Mouse (Mus musculus) intestine, embryonic 15.5 days (tissue): Measurements from ENCODE around the gene Ccdc58. TPM values are rescaled to one million over a fixed set of nuclear protein-coding genes. Genes with fewer than 3 reads are reported as not detected.
"Not testable (repeated sequence)": the region's sequence is repeated elsewhere in the genome, so short reads cannot be mapped to it uniquely, and the experiment has no call there.

Experiments used
- ATAC-seq: fragments of 200-750 bp; cut with Nextera tagmentation; 2 replicates; pipeline ENCODE4 v1.8.0; 2017; ENCODE audit warnings: moderate TSS enrichment, moderate library complexity
- H3K27ac ChIP-seq: fragments of 300-500 bp; sonication (generic); 2 replicates; pipeline ENCODE4 v1.5.1; 2015; ENCODE audit warnings: mild to moderate bottlenecking, inconsistent platforms
- H3K27me3 ChIP-seq: fragments of 300-500 bp; sonication (generic); replicated peaks from 2 replicates; pipeline ENCODE4 v1.6.1; 2015; ENCODE audit warnings: inconsistent platforms
- H3K36me3 ChIP-seq: fragments of 300-500 bp; sonication (generic); 2 replicates; pipeline ENCODE4 v1.6.1; 2015; ENCODE audit warnings: inconsistent platforms
- H3K4me1 ChIP-seq: fragments of 300-500 bp; sonication (generic); replicated peaks from 2 replicates; pipeline ENCODE4 v1.6.1; 2015; ENCODE audit warnings: inconsistent platforms
- H3K4me2 ChIP-seq: fragments of 300-500 bp; sonication (generic); replicated peaks from 2 replicates; pipeline ENCODE4 v1.6.1; 2015; ENCODE audit warnings: mild to moderate bottlenecking, inconsistent platforms
- H3K4me3 ChIP-seq: fragments of 300-500 bp; sonication (generic); replicated peaks from 2 replicates; pipeline ENCODE4 v1.5.1; 2015; ENCODE audit warnings: inconsistent platforms
- H3K9ac ChIP-seq: fragments of 300-500 bp; sonication (generic); 2 replicates; pipeline ENCODE4 v1.6.1; 2015; ENCODE audit warnings: inconsistent platforms
- H3K9me3 ChIP-seq: fragments of 300-500 bp; sonication (generic); 2 replicates; pipeline ENCODE4 v1.6.1; 2016; ENCODE audit warnings: inconsistent platforms
- WGBS: fragments of 180-500 bp; shearing (Covaris S2); methylation state at CpG from one replicate; pipeline ENCODE4 v1.1.7; 2015; 5-methylcytosine and 5-hydroxymethylcytosine counted together
- polyA plus RNA-seq: library from polyadenylated mRNA; unstranded; fragments of >200 nt; fragmentation: Nextera tagmentation; extraction: Ambion mirVana; gene quantifications from 2 replicates; pipeline ENCODE4 v1.2.1, GENCODE M21; 2015

The Ccdc58 gene
- polyA plus RNA-seq, 1 experiment from 2014 or later, result 125 TPM

DNA sequence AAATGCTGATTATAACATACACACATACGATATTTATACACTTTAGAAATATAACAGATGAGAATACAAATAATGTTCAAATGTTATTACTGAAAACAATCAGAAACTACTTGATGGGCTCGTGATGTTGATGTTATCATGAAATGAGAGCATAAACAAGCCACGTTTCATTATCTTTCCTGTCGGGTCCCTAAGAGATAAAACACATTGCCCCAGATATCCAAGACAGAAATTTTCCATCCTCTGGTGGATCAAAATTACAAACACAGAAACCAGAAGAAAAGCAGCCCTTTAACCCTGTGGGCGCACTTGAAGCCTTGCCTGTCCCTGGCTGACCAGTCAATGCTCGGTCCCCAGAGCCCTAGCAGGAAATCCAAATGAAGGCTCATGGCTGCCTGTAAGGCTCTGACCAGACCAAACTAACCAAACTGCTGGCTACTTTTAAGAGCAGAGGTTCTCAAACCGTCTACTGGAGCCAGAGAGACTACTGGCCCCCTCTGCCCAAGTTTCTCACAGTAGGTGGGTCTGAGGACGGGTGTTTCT is 13.5 kb upstream of the Ccdc58 start:
- Histone ChIP-seq H3K4me2 (no peak overlapping the region), H3K36me3 (peaks cover 4% of the 10 kb centered on the region; the same call in 1 of the 2 replicates), H3K4me1 (no peaks in the 10 kb centered on the region), H3K9ac (no peak overlapping the region), H3K27ac (no peak overlapping the region), H3K9me3 (no peaks in the 10 kb centered on the region), H3K4me3 (no peak overlapping the region), H3K27me3 (no peaks in the 10 kb centered on the region)
- 59% methylated on average over 8 of the region's 8 CpGs for WGBS
- ATAC-seq, result no peak

GRCm38 (mm10) chr16:36062534-36062933 is 9.0 kb upstream of the Ccdc58 start:
- not testable (repeated sequence) for H3K4me1 ChIP-seq, H3K27me3 ChIP-seq, H3K4me3 ChIP-seq, H3K9ac ChIP-seq, H3K4me2 ChIP-seq, H3K36me3 ChIP-seq, H3K27ac ChIP-seq, ATAC-seq, H3K9me3 ChIP-seq
- 87% methylated on average over 1 of the region's 1 CpGs for WGBS

- Histone ChIP-seq H3K4me3 (no peak overlapping the region), H3K27ac (no peak overlapping the region), H3K9ac (no peak overlapping the region), H3K36me3 (no peaks in the 10 kb centered on the region), H3K27me3 (no peaks in the 10 kb centered on the region), H3K4me2 (no peak overlapping the region), H3K9me3 (no peaks in the 10 kb centered on the region), H3K4me1 (peaks cover 1% of the 10 kb centered on the region; the same call in 1 of the 2 replicates)
- WGBS, result 80% methylated on average over 2 of the region's 2 CpGs
- no peak for ATAC-seq
These were observed 8.2 kb upstream of the Ccdc58 start for GRCm38 (mm10) chr16:36063315-36063714.

- no peak overlapping the region for H3K4me3 ChIP-seq
- WGBS, result 79% methylated on average over 5 of the region's 5 CpGs
These were observed 6.6 kb upstream of the Ccdc58 start for GRCm38 (mm10) chr16:36064904-36065303.

DNA sequence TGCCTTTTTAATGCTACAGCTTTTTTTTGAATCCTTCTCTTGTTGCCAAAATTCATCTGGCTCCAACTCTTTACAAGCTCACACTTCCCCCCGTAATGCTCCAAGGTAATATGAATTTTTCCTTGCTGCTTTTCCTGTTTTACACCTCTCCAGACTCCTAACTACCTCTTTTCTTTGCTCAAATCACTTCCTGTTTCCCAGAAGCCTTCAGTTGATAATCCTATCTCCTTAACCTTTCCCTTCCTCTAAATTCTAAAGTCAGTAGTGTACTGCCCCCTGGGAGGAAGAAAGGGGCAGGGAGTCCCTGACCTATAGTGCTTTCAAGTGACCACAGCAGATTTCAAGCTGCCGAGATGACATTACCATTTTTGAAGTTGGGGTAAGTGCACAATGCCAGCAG is 3.8 kb upstream of the Ccdc58 start:
- H3K36me3 ChIP-seq, result no peaks in the 10 kb centered on the region
- WGBS, result 74% methylated on average over 2 of the region's 2 CpGs
- no peak overlapping the region for H3K27ac ChIP-seq
- H3K9ac ChIP-seq, result no peak overlapping the region
- H3K27me3 ChIP-seq, result no peaks in the 10 kb centered on the region
- H3K4me1 ChIP-seq, result peaks cover 16% of the 10 kb centered on the region
- no peak overlapping the region for H3K4me3 ChIP-seq
- no peak for ATAC-seq
- H3K4me2 ChIP-seq, result no peak overlapping the region
- H3K9me3 ChIP-seq, result no peaks in the 10 kb centered on the region

More at GRCm38 (mm10) chr16:36064904-36065303, 6.6 kb upstream of the Ccdc58 start:
- H3K9ac ChIP-seq, result no peak overlapping the region
- H3K27me3 ChIP-seq, result no peaks in the 10 kb centered on the region
- H3K4me2 ChIP-seq, result no peak overlapping the region
- H3K36me3 ChIP-seq, result no peaks in the 10 kb centered on the region
- no peaks in the 10 kb centered on the region for H3K9me3 ChIP-seq
- no peak for ATAC-seq
- no peak overlapping the region for H3K27ac ChIP-seq
- H3K4me1 ChIP-seq, result peaks cover 15% of the 10 kb centered on the region

DNA sequence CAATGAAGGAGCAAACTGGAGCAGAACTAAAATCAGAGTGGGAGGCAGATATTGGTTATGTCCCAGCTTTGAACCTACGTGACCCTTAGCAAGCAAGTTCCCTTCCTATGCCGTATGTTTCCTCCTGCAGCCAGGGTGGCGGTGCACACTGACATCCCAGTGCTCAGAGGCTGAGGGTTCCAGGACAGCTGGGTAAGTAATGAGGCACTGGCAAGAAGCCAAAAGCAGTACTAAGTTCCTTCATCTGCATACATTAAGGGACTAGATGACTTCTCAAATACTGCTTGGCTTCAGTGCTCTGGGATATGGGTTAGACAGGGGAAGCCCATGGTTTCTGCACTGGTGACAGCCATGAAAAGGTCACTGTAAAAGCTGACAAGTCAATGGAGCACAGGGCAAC is 3.1 kb upstream of the Ccdc58 start:
- Histone ChIP-seq H3K4me2 (peak overlapping the region; percentile 17; the same call in 1 of the 2 replicates), H3K4me3 (no peak overlapping the region), H3K27ac (no peak overlapping the region), H3K9me3 (no peaks in the 10 kb centered on the region), H3K36me3 (no peaks in the 10 kb centered on the region), H3K4me1 (peaks cover 16% of the 10 kb centered on the region), H3K9ac (no peak overlapping the region), H3K27me3 (no peaks in the 10 kb centered on the region)
- ATAC-seq, result no peak
- WGBS, result 59% methylated on average over 3 of the region's 3 CpGs

- H3K27ac ChIP-seq, result no peak overlapping the region
- H3K9ac ChIP-seq, result peak overlapping the region; percentile 18; the same call in 1 of the 2 replicates
- H3K9me3 ChIP-seq, result no peaks in the 10 kb centered on the region
- no peak for ATAC-seq
- no peaks in the 10 kb centered on the region for H3K27me3 ChIP-seq
- 22% methylated on average over 9 of the region's 9 CpGs for whole genome bisulfite sequencing
- H3K4me1 ChIP-seq, result peaks cover 16% of the 10 kb centered on the region
- H3K36me3 ChIP-seq, result no peaks in the 10 kb centered on the region
- peak overlapping the region; percentile 85 for H3K4me3 ChIP-seq
- H3K4me2 ChIP-seq, result peak overlapping the region; percentile 59
These were observed 1.5 kb upstream of the Ccdc58 start for GRCm38 (mm10) chr16:36069819-36070575.

GRCm38 (mm10) chr16:36071071-36071449 is 425 bp upstream of the Ccdc58 start:
- H3K27me3 ChIP-seq, result no peaks in the 10 kb centered on the region
- WGBS, result 0% methylated on average over 16 of the region's 16 CpGs
- peak overlapping the region; percentile 81 for H3K9ac ChIP-seq
- peak overlapping the region; percentile 85 for H3K4me3 ChIP-seq
- ATAC-seq, result no peak
- H3K4me1 ChIP-seq, result peaks cover 16% of the 10 kb centered on the region
- H3K36me3 ChIP-seq, result no peaks in the 10 kb centered on the region
- H3K27ac ChIP-seq, result peak overlapping the region; percentile 99
- H3K4me2 ChIP-seq, result peak overlapping the region; percentile 59
- H3K9me3 ChIP-seq, result no peaks in the 10 kb centered on the region

DNA sequence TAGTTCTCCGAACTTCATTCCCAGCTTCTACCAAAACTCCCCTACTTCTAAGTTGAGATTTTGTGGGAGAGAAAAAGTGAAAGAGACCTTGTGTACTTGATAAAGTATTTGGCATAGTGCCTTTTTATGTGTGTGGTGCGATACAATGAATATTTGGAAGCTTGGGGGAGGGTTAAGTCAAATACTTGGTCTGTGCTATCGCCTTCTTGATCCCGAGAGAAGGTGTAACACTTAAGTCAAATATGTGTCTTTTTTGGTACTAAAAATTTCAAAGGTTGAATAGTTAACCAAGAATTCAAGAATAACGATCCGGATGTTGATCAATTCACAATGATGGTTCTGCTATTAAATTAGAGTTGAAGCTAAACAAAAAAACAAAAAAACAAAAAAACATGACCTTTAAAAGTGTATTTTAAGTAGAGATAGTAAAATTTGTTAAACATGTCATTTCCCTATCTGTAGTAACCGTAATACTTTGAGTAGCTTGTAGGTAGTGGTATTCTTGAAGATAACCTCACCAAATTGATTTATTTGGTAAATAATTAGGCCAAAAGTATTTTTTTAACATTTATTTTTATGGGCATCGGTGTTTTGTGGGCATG is 1.0 kb downstream of the Ccdc58 start:
- H3K4me3 ChIP-seq, result peak overlapping the region; percentile 85
- peak overlapping the region; percentile 59 for H3K4me2 ChIP-seq
- ATAC-seq, result no peak
- no peaks in the 10 kb centered on the region for H3K36me3 ChIP-seq
- no peaks in the 10 kb centered on the region for H3K9me3 ChIP-seq
- peak overlapping the region; percentile 99 for H3K27ac ChIP-seq
- H3K27me3 ChIP-seq, result no peaks in the 10 kb centered on the region
- H3K9ac ChIP-seq, result peak overlapping the region; percentile 81
- WGBS, result 25% methylated on average over 8 of the region's 8 CpGs
- H3K4me1 ChIP-seq, result peaks cover 16% of the 10 kb centered on the region

- Histone ChIP-seq H3K27ac (no peak overlapping the region), H3K27me3 (no peaks in the 10 kb centered on the region), H3K9me3 (no peaks in the 10 kb centered on the region), H3K9ac (no peak overlapping the region), H3K4me1 (peaks cover 3% of the 10 kb centered on the region), H3K4me2 (no peak overlapping the region), H3K36me3 (no peaks in the 10 kb centered on the region), H3K4me3 (no peak overlapping the region)
- ATAC-seq, result no peak
- WGBS, result 82% methylated on average over 3 of the region's 3 CpGs
These were observed 3.3 kb downstream of the Ccdc58 start for GRCm38 (mm10) chr16:36074772-36075171.

- WGBS, result 94% methylated on average over 3 of the region's 3 CpGs
- H3K4me1 ChIP-seq, result no peaks in the 10 kb centered on the region
- no peak overlapping the region for H3K4me3 ChIP-seq
These were observed 8.4 kb downstream of the Ccdc58 start for GRCm38 (mm10) chr16:36079916-36080315.

GRCm38 (mm10) chr16:36087846-36088245 is 16.4 kb downstream of the Ccdc58 start:
- Histone ChIP-seq H3K9me3 (no peaks in the 10 kb centered on the region), H3K27me3 (no peaks in the 10 kb centered on the region), H3K4me2 (no peak overlapping the region), H3K4me1 (no peaks in the 10 kb centered on the region), H3K36me3 (peaks cover 6% of the 10 kb centered on the region; the same call in 1 of the 2 replicates), H3K4me3 (no peak overlapping the region), H3K27ac (peak overlapping the region; percentile 66), H3K9ac (no peak overlapping the region)
- peak; percentile 96 for ATAC-seq
- WGBS, result 41% methylated on average over 4 of the region's 4 CpGs

More at GRCm38 (mm10) chr16:36079916-36080315, 8.4 kb downstream of the Ccdc58 start:
- no peak for ATAC-seq
- Histone ChIP-seq H3K27me3 (no peaks in the 10 kb centered on the region), H3K9ac (no peak overlapping the region), H3K4me2 (no peak overlapping the region), H3K27ac (no peak overlapping the region), H3K36me3 (no peaks in the 10 kb centered on the region), H3K9me3 (no peaks in the 10 kb centered on the region)
